Mouse (Mus musculus): Measurements from ENCODE around the gene Ugt1a9.
"Not testable (repeated sequence)": the region's sequence is repeated elsewhere in the genome, so short reads cannot be mapped to it uniquely, and the experiment has no call there.

- TF ChIP-seq POLR2A (IDR thresholded peaks at IDR 0.05; ENCODE audit: low read depth, low read length) (peak; percentile 42; the same call in 1 of the 2 replicates), CTCF (conservative IDR thresholded peaks at IDR 0.05 in 1 of 2, IDR thresholded peaks at IDR 0.05 in 1 of 2; ENCODE audit: low read depth in 2 of 2, low read length in 2 of 2) (peak in 1 of 2 experiments; percentile 38; a peak in 2 of 4 replicates)
- not testable (repeated sequence) for TF ChIP-seq MYC (IDR thresholded peaks at IDR 0.05; ENCODE audit: low read depth, low read length); USF2 (conservative IDR thresholded peaks at IDR 0.05; ENCODE audit: low read depth, low read length); MXI1 (IDR thresholded peaks at IDR 0.05; ENCODE audit: low read depth, low read length); JUN (IDR thresholded peaks at IDR 0.05; ENCODE audit: insufficient read depth, low read depth, low read length); MAX (IDR thresholded peaks at IDR 0.05; ENCODE audit: low read length); RCOR1 (conservative IDR thresholded peaks at IDR 0.05; ENCODE audit: low read depth, low read length); ZC3H11A (IDR thresholded peaks at IDR 0.05; ENCODE audit: low read depth, low read length)
Observed at GRCm38 (mm10) chr1:88094270-88094676, 23.7 kb downstream of the Ugt1a9 start.

Data from CH12.LX (cell line).